Mouse (Mus musculus) G1E (cell line): ENCODE results near the gene Cyren. TPM values are rescaled to one million over a fixed set of nuclear protein-coding genes. Genes with fewer than 3 reads are reported as not detected.

Experiments used
- ATAC-seq: 2 replicates; pipeline ENCODE4 v1.8.0; 2016; ENCODE audit warnings: mild to moderate bottlenecking; ENCODE audit not compliant: insufficient number of reproducible peaks, poor library complexity, low FRiP score, severe bottlenecking; ENCODE audit errors: extremely low read depth
- DNase-seq: peaks from one replicate; pipeline ENCODE4 v3.0.0; 2012; ENCODE audit warnings: low spot score
- H3K27me3 ChIP-seq: 2 replicates; pipeline ENCODE4 v1.6.1; 2012; ENCODE audit warnings: mild to moderate bottlenecking, low read length, inconsistent platforms; ENCODE audit not compliant: insufficient read depth
- H3K36me3 ChIP-seq: replicated peaks from 2 replicates; pipeline ENCODE3; 2012; ENCODE audit warnings: mild to moderate bottlenecking, inconsistent platforms
- H3K4me1 ChIP-seq: 2 replicates; pipeline ENCODE4 v1.6.1; 2012; ENCODE audit warnings: low read depth, low read length, inconsistent platforms, mixed read lengths; ENCODE audit not compliant: insufficient read depth
- H3K4me3 ChIP-seq: 2 replicates; pipeline ENCODE4 v1.5.1; 2012; ENCODE audit warnings: low read depth, mild to moderate bottlenecking, inconsistent platforms, low read length, moderate library complexity, mixed read lengths
- H3K9me3 ChIP-seq: replicated peaks from 2 replicates; pipeline ENCODE4 v1.6.1; 2012; ENCODE audit warnings: inconsistent platforms
- CTCF ChIP-seq: IDR thresholded peaks from 2 replicates; pipeline ENCODE4 v1.5.1; 2012; ENCODE audit warnings: low read depth, low read length, inconsistent platforms, mixed read lengths
- GATA1 ChIP-seq: IDR thresholded peaks from 2 replicates; pipeline ENCODE4 v1.6.1; 2012; ENCODE audit warnings: borderline replicate concordance, low read length, inconsistent platforms, mixed read lengths
- GATA2 ChIP-seq: IDR thresholded peaks from 2 replicates; pipeline ENCODE4 v1.6.1; 2012; ENCODE audit warnings: low read depth, low read length, inconsistent platforms, borderline replicate concordance
- POLR2AphosphoS5 ChIP-seq: IDR thresholded peaks from 2 replicates; pipeline ENCODE4 v1.6.1; 2012; ENCODE audit warnings: low read depth, low read length, inconsistent platforms; ENCODE audit not compliant: insufficient replicate concordance
- TAL1 ChIP-seq: conservative IDR thresholded peaks from 2 replicates; pipeline ENCODE4 v1.6.1; 2012; ENCODE audit warnings: low read depth, low read length, inconsistent platforms, mixed read lengths
- polyA plus RNA-seq: library from polyadenylated mRNA; stranded (reverse); fragments of >175 nt; gene quantifications from 2 replicates; pipeline ENCODE4 v1.2.3, GENCODE M21; 2012
- total RNA-seq, 2 experiments: library from RNA; stranded (forward) in 1 of 2; stranded (reverse) in 1 of 2; fragments of 200-1000 nt in 1 of 2; fragments of >200 nt in 1 of 2; fragmentation: Nextera tagmentation in 1 of 2; gene quantifications; 2 replicates each; pipeline ENCODE4 v1.2.3; 2014 to 2017

The Cyren gene
- total and polyA plus RNA-seq, 3 experiments = 8.1 to 20.1 (median 17.4) TPM

DNA sequence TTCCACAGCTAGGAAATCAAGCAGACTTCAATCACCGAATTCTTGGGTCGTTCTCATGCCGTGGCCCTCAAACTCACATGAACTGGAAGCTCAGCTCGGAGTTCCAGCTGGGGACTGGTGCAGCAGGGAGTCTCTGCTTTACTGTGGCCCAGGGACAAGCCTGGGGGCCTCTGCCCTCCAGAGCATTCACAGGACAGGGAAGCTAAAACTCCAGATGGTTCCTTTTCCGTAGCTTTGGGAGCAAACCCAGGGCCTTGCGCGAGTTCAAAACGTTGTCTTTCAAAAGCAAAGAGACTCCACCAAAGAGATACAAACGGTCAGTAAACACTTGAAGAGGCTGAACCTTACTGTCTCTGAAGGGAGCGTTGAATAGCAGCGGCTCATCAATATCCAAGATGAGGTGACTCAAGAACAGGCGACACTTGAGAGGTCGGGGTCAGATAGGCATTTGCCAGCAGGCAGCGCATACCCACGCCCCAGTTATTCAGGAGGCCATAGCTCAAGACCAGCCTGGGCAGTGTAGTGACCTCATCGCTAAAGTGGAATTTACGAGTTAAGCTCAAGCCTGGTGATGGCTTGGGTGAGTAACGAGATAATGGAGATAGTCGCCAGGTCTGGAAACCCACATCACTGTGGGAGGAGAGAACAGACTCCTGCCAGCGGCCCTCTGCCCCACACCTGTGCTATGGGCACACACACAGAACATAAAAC lies 9.2 kb downstream of the Cyren start:
- ATAC-seq = no peak

DNA sequence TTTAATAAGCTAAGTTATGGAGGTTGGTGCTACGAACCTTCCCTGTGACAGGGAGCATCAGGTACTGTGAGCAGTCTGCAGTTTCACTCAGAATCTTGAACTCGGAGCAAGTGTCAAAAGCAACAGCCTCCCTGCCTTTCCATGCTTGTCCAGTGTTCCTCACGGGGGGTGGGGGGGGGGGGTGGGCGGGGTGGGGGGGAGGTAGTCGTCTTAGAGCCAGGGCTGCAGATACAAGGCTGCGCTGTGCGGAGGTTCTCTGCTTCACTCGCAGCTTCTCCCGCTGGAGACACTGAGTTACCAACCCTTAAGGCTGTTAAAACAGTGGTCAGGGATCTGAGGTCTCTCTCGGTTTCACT lies 9.9 kb downstream of the Cyren start:
- H3K36me3 ChIP-seq = peaks cover 15% of the 10 kb centered on the region
- TF ChIP-seq CTCF (no peak), TAL1 (no peak), GATA2 (no peak), GATA1 (no peak)

More for the DNA sequence above, 9.2 kb downstream of the Cyren start:
- H3K4me1 ChIP-seq = peaks cover 78% of the 10 kb centered on the region
- DNase-seq = no peak
- H3K36me3 ChIP-seq = peaks cover 22% of the 10 kb centered on the region
- TF ChIP-seq GATA1 = no peak
- no peak for TF ChIP-seq POLR2AphosphoS5
- no peak for TF ChIP-seq CTCF
- TF ChIP-seq GATA2 = no peak
- TF ChIP-seq TAL1 = no peak
- H3K9me3 ChIP-seq = no peaks in the 10 kb centered on the region
- no peak overlapping the region; the same call in 1 of the 2 replicates for H3K4me3 ChIP-seq
- no peaks in the 10 kb centered on the region for H3K27me3 ChIP-seq

DNA sequence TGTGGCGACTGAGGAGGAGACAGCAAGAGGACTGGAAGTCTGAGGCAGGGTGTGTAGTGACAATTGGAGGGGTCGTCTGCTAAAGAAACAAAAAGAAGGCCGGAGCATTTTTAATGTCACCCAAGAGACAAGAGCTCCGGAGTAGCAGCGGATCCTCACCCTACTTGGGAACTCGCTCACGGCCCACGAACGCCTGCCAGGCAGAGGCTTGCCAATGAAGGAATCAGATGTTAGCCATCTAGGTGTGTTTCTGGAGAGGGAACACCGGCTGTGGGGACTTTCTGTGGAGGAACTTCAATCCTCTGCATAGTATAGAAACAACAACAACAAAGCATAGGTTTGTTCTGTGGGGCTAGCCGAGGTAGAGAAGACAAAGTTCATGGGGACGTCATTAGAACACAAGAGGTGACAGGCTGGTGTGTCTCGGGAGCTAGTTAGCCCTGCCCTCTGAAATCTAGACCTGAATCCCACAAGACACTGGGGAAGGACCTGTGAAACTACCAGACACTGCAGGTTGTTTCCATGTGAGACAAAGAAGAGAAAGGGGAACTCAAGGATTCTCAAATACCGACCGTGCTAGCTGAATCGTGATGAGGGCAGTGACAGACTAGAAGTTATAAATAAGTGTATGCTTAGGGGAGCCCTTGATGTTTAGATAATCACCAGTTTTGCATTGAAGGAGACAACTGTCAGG lies 10.4 kb downstream of the Cyren start:
- H3K4me1 ChIP-seq = peaks cover 82% of the 10 kb centered on the region
- DNase-seq (no peak), ATAC-seq (no peak)
- H3K27me3 ChIP-seq = no peaks in the 10 kb centered on the region
- peaks cover 10% of the 10 kb centered on the region for H3K36me3 ChIP-seq
- no peak for TF ChIP-seq GATA2
- TF ChIP-seq POLR2AphosphoS5 = no peak
- TF ChIP-seq GATA1 = no peak
- TF ChIP-seq TAL1 = no peak
- no peak for TF ChIP-seq CTCF
- no peaks in the 10 kb centered on the region for H3K9me3 ChIP-seq
- no peak overlapping the region for H3K4me3 ChIP-seq

More for the DNA sequence above, 9.9 kb downstream of the Cyren start:
- Histone ChIP-seq H3K27me3 (no peaks in the 10 kb centered on the region), H3K9me3 (no peaks in the 10 kb centered on the region), H3K4me3 (no peak overlapping the region), H3K4me1 (peaks cover 82% of the 10 kb centered on the region)
- ATAC-seq = no peak
- no peak for DNase-seq

DNA sequence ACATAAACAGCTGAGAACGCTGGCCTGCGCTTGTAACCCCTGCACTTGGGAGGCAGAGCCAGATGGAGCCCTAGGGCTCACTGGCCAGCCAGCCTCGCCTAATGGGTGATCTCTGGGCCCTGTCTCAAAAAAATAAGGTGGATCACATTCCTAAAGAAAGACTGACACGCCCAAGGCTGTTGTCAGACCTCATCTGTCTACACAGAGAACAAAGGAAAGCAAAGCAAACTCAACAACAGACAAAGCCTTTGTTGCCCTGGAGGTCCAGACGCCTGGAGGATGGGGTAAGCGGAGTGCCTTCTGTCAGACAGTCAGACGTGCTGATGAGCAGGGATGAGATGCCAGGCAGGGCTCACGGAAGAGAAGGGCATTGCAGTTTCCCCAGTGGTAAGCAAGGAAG lies 11.1 kb downstream of the Cyren start:
- Histone ChIP-seq H3K36me3 (peaks cover 3% of the 10 kb centered on the region), H3K4me3 (no peak overlapping the region), H3K4me1 (peaks cover 78% of the 10 kb centered on the region), H3K27me3 (no peaks in the 10 kb centered on the region), H3K9me3 (no peaks in the 10 kb centered on the region)
- TF ChIP-seq GATA1 (no peak), CTCF (no peak), GATA2 (no peak), TAL1 (no peak), POLR2AphosphoS5 (no peak)
- ATAC-seq (no peak), DNase-seq (no peak)

DNA sequence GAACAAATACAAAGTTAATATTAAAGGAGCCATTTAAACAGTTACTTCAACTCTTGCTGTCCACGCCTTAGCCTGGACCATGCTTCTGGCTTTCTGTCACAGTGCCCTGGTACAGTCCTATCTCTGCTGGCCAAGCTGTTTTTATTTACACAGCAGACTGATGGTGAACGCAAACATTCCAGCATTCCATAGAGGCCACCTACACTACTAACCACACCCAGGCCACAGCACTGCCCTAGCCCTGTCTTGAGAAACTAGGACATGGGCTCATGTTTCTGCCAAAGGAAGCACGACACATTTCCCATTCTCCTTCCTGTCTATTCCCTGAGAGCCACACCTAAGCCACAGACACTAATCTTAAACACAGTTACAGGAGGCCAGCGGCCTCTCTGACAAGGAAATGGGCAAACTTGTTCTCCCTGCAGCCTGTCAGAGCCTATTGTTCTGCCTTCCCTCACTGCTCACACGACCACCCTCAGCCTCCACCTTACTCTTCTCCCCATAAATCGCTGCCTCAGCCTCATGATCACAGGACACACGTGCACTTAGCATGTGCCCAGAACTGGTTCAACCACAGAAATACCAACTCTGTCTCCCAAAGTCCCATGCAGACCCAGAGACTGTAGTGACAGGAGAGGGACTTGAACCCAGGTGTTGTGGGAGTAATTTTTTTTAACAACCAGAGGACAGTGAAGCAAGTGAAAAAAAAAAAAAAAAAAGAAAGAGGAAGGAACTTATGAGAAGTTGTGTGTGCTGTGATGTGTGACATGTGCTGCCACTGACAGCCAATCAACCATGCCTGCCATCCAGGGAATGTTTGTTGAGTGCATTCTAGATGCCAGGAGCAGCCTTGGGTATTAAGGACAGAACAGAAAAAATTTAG lies 11.9 kb downstream of the Cyren start:
- DNase-seq (no peak), ATAC-seq (no peak)
- Histone ChIP-seq H3K27me3 (no peaks in the 10 kb centered on the region), H3K4me1 (peaks cover 73% of the 10 kb centered on the region), H3K4me3 (no peak overlapping the region), H3K36me3 (no peaks in the 10 kb centered on the region), H3K9me3 (no peaks in the 10 kb centered on the region)
- TF ChIP-seq TAL1 = no peak
- no peak for TF ChIP-seq GATA1
- no peak for TF ChIP-seq GATA2
- TF ChIP-seq CTCF = no peak
- no peak for TF ChIP-seq POLR2AphosphoS5

DNA sequence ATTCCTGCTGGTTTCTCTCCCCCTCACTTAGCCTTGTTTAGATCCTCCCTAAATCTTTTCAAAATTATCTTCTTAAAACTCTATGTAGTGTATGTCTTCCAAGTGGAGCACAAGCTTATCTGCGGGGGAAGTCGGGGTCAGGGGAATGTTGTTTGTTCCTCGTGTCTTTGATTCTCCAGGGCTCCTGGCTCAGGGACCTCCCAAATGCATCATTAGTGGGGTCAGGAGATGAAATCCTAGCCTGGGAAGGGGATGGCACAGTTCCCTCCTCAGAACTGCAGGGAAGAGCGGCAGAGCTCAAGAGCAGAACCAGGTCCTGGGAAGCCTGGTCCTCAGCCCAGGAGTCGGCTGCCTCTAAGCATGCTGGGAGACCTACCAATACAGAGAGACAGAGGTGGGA lies 12.6 kb downstream of the Cyren start:
- no peaks in the 10 kb centered on the region for H3K36me3 ChIP-seq
- ATAC-seq = no peak
- H3K27me3 ChIP-seq = no peaks in the 10 kb centered on the region
- H3K4me3 ChIP-seq = no peak overlapping the region
- H3K4me1 ChIP-seq = peaks cover 66% of the 10 kb centered on the region
- no peak for DNase-seq
- no peaks in the 10 kb centered on the region for H3K9me3 ChIP-seq
- no peak for TF ChIP-seq GATA1
